In genomic region chr16:18380495-18381063, GRCm38 (mm10) we compare ENCODE assay signal across 11 mouse cellular contexts. TPM values are rescaled to one million over a fixed set of nuclear protein-coding genes. Genes with fewer than 3 reads are reported as not detected.
DNase-seq lines count a peak whose midpoint lies in the region; ATAC-seq and TF ChIP-seq lines count a peak whose summit lies in the region.
"Had no signal": no experiment of that assay in that cellular context is flagged by ENCODE, and none has a peak within 500 bp of the region (broad histone marks: within the 10 kb centered on the region; RNA-seq: fewer than 3 reads in every experiment).

No protein-coding gene starts in this region.

- WGBS in embryonic facial prominence, embryonic 14.5 days, result 33% methylated on average over 6 of the region's 6 CpGs
- 12% methylated on average over 6 of the region's 6 CpGs for WGBS in hindbrain, postnatal 0 days
- WGBS in neural tube, embryonic 12.5 days, result 9% methylated on average over 6 of the region's 6 CpGs

- H3K27me3 ChIP-seq in embryonic facial prominence, embryonic 14.5 days (replicated peaks; ENCODE audit: control insufficient read depth, insufficient read depth, low read length), result no peaks in the 10 kb centered on the region
- H3K27me3 ChIP-seq in hindbrain, postnatal 0 days (ENCODE audit: insufficient read depth, low read length), result no peaks in the 10 kb centered on the region
- H3K27me3 ChIP-seq in neural tube, embryonic 12.5 days (replicated peaks), result no peaks in the 10 kb centered on the region
- H3K27me3 ChIP-seq: heart, embryonic 13.5 days; liver, embryonic 15.5 days had no signal

- no peaks in the 10 kb centered on the region for H3K36me3 ChIP-seq in embryonic facial prominence, embryonic 14.5 days (ENCODE audit: control insufficient read depth, insufficient read depth, low read length)
- H3K36me3 ChIP-seq in hindbrain, postnatal 0 days (ENCODE audit: insufficient read depth, low read length), result no peaks in the 10 kb centered on the region
- H3K36me3 ChIP-seq in neural tube, embryonic 12.5 days, result no peaks in the 10 kb centered on the region
- H3K36me3 ChIP-seq: heart, embryonic 13.5 days; liver, embryonic 15.5 days had no signal

- H3K9me3 ChIP-seq in embryonic facial prominence, embryonic 14.5 days (ENCODE audit: control insufficient read depth, low read length), result no peaks in the 10 kb centered on the region
- H3K9me3 ChIP-seq in hindbrain, postnatal 0 days (ENCODE audit: low read length), result no peaks in the 10 kb centered on the region
- H3K9me3 ChIP-seq in neural tube, embryonic 12.5 days, result no peaks in the 10 kb centered on the region
- H3K9me3 ChIP-seq: heart, embryonic 13.5 days; liver, embryonic 15.5 days had no signal

- no peak overlapping the region for H3K27ac ChIP-seq in embryonic facial prominence, embryonic 14.5 days (replicated peaks; ENCODE audit: low read depth, low read length)
- H3K27ac ChIP-seq in hindbrain, postnatal 0 days, result peak overlapping the region; percentile 74
- H3K27ac ChIP-seq in neural tube, embryonic 12.5 days, result peak overlapping the region; percentile 88
- H3K27ac ChIP-seq: kidney, postnatal 0 days; liver, embryonic 15.5 days had no signal

- H3K4me1 ChIP-seq in embryonic facial prominence, embryonic 14.5 days (ENCODE audit: control insufficient read depth, insufficient read depth, low read length), result peaks cover 17% of the 10 kb centered on the region
- peaks cover 29% of the 10 kb centered on the region for H3K4me1 ChIP-seq in hindbrain, postnatal 0 days (ENCODE audit: insufficient read depth, low read length)
- H3K4me1 ChIP-seq in neural tube, embryonic 12.5 days, result peaks cover 79% of the 10 kb centered on the region

- H3K4me3 ChIP-seq in embryonic facial prominence, embryonic 14.5 days (ENCODE audit: low read depth, low read length), result no peak overlapping the region
- no peak overlapping the region for H3K4me3 ChIP-seq in hindbrain, postnatal 0 days (ENCODE audit: low read length)
- no peak overlapping the region for H3K4me3 ChIP-seq in neural tube, embryonic 12.5 days
- H3K4me3 ChIP-seq: heart, embryonic 13.5 days; liver, embryonic 15.5 days had no signal

- no peak overlapping the region for H3K4me2 ChIP-seq in embryonic facial prominence, embryonic 14.5 days (ENCODE audit: low read depth, low read length)
- H3K4me2 ChIP-seq in hindbrain, postnatal 0 days (ENCODE audit: low read depth, low read length), result no peak overlapping the region
- 0 out of 2 replicates have a peak overlapping the region, but pooled peaks have one; percentile 14 for H3K4me2 ChIP-seq in neural tube, embryonic 12.5 days (replicated peaks)
- H3K4me2 ChIP-seq: heart, embryonic 13.5 days; liver, embryonic 15.5 days had no signal

- no peak overlapping the region for H3K9ac ChIP-seq in embryonic facial prominence, embryonic 14.5 days (ENCODE audit: low read depth, low read length)
- H3K9ac ChIP-seq in hindbrain, postnatal 0 days (replicated peaks; ENCODE audit: low read length), result no peak overlapping the region
- H3K9ac ChIP-seq in neural tube, embryonic 12.5 days, result 0 out of 2 replicates have a peak overlapping the region, but pooled peaks have one; percentile 13
- H3K9ac ChIP-seq: liver, embryonic 15.5 days had no signal

- peak; percentile 6 for DNase-seq in kidney, postnatal 10 days
- DNase-seq in kidney, adult 9 months, result no peak
- DNase-seq in embryonic facial prominence, embryonic 14.5 days (ENCODE audit: low spot score), result peak; percentile 54
- peak; percentile 82 for DNase-seq in hindbrain, postnatal 0 days (ENCODE audit: low spot score)
- DNase-seq in layer of hippocampus, postnatal 36 days, result no peak
- no peak for DNase-seq in layer of hippocampus, adult 11-12 months (ENCODE audit: low spot score)
- no peak for DNase-seq in layer of hippocampus, adult 8-10 months (ENCODE audit: low spot score in 2 of 2)

- TF ChIP-seq CTCF in hindbrain, postnatal 0 days (IDR thresholded peaks at IDR 0.05; ENCODE audit: low read depth), result no peak

- ATAC-seq in embryonic facial prominence, embryonic 14.5 days (ENCODE audit: low read depth), result peak; percentile 64; the same call in 1 of the 2 replicates
- peak; percentile 90 for ATAC-seq in hindbrain, postnatal 0 days
- ATAC-seq in neural tube, embryonic 12.5 days (ENCODE audit: low FRiP score, low read depth), result peak; percentile 91

RNA-seq across cellular contexts. Expression of gene Arvcf, which starts 32.6 kb away (rescaled TPM):
- polyA plus RNA-seq in embryonic facial prominence, embryonic 14.5 days (2014; fragmentation: Nextera tagmentation; extraction: Ambion mirVana), result 23.0 and 23.5 TPM in 2 replicates
- 168 and 180 TPM in 2 replicates for total RNA-seq in hindbrain, postnatal 0 days (2014; rRNA removed)
- 46.3 and 48.9 TPM in 2 replicates for polyA plus RNA-seq in hindbrain, postnatal 0 days (2015; fragmentation: Nextera tagmentation; extraction: Ambion mirVana)
- 114 and 118 TPM in 2 replicates for polyA plus RNA-seq in neural tube, embryonic 12.5 days (2016; fragmentation: Nextera tagmentation; extraction: Ambion mirVana)
- 10 to 100 TPM; 36.2 to 37.7 TPM for total RNA-seq in layer of hippocampus, postnatal 36 days (2021)
- total RNA-seq in layer of hippocampus, adult 8-10 months (2022), result 10 to 100 TPM; 35.5 to 52.4 (median 41.6) TPM

RNA-seq across cellular contexts. Expression of gene Tango2, which starts 32.7 kb away (rescaled TPM):
- polyA plus RNA-seq in embryonic facial prominence, embryonic 14.5 days (2014; fragmentation: Nextera tagmentation; extraction: Ambion mirVana), result 28.2 and 30.6 TPM in 2 replicates
- 43.5 and 63.3 TPM in 2 replicates for total RNA-seq in hindbrain, postnatal 0 days (2014; rRNA removed)
- 95.6 and 99.2 TPM in 2 replicates for polyA plus RNA-seq in hindbrain, postnatal 0 days (2015; fragmentation: Nextera tagmentation; extraction: Ambion mirVana)
- polyA plus RNA-seq in neural tube, embryonic 12.5 days (2016; fragmentation: Nextera tagmentation; extraction: Ambion mirVana), result 59.1 and 60.0 TPM in 2 replicates
- 100 to 1,000 TPM; 124 to 125 TPM for total RNA-seq in layer of hippocampus, postnatal 36 days (2021)
- total RNA-seq in layer of hippocampus, adult 8-10 months (2022), result 100 to 1,000 TPM; 112 to 138 (median 127) TPM

RNA-seq across cellular contexts. Expression of gene Txnrd2, which starts 45.6 kb away (rescaled TPM):
- polyA plus RNA-seq in embryonic facial prominence, embryonic 14.5 days (2014; fragmentation: Nextera tagmentation; extraction: Ambion mirVana), result 14.7 TPM in 2 replicates
- total RNA-seq in hindbrain, postnatal 0 days (2014; rRNA removed), result 17.9 and 23.1 TPM in 2 replicates
- polyA plus RNA-seq in hindbrain, postnatal 0 days (2015; fragmentation: Nextera tagmentation; extraction: Ambion mirVana), result 37.6 and 41.8 TPM in 2 replicates
- 20.5 and 24.8 TPM in 2 replicates for polyA plus RNA-seq in neural tube, embryonic 12.5 days (2016; fragmentation: Nextera tagmentation; extraction: Ambion mirVana)
- 10 to 100 TPM; 19.6 to 21.7 TPM for total RNA-seq in layer of hippocampus, postnatal 36 days (2021)
- total RNA-seq in layer of hippocampus, adult 8-10 months (2022), result 10 to 100 TPM; 19.4 to 24.4 (median 21.0) TPM

RNA-seq across cellular contexts. Expression of gene Comt, which starts 46.1 kb away (rescaled TPM):
- polyA plus RNA-seq in embryonic facial prominence, embryonic 14.5 days (2014; fragmentation: Nextera tagmentation; extraction: Ambion mirVana), result 85.4 and 86.4 TPM in 2 replicates
- 82.8 and 88.9 TPM in 2 replicates for total RNA-seq in hindbrain, postnatal 0 days (2014; rRNA removed)
- 94.3 and 102 TPM in 2 replicates for polyA plus RNA-seq in hindbrain, postnatal 0 days (2015; fragmentation: Nextera tagmentation; extraction: Ambion mirVana)
- polyA plus RNA-seq in neural tube, embryonic 12.5 days (2016; fragmentation: Nextera tagmentation; extraction: Ambion mirVana), result 68.6 and 70.9 TPM in 2 replicates
- 10 to 100 TPM; 66.3 to 68.1 TPM for total RNA-seq in layer of hippocampus, postnatal 36 days (2021)
- 10 to 100 TPM; 67.1 to 80.6 (median 76.9) TPM for total RNA-seq in layer of hippocampus, adult 8-10 months (2022)

Comparison
In these comparisons a context has a peak if more than half of its experiments do, and no peak if none do; other contexts are left out.
1. DNase-seq: peak in kidney, postnatal 10 days (single experiment), embryonic facial prominence, embryonic 14.5 days (single experiment) and hindbrain, postnatal 0 days (single experiment); none in kidney, adult 9 months (single experiment), layer of hippocampus, postnatal 36 days (0 of 2), layer of hippocampus, adult 11-12 months (single experiment) and layer of hippocampus, adult 8-10 months (0 of 2).
2. Peak in every context shown above with its lines, with median percentiles within 50 percentile points of each other: ATAC-seq.